Mouse (Mus musculus): ENCODE results near the gene Tmem135.

- no peak for TF ChIP-seq CTCF (IDR thresholded peaks at IDR 0.05)
- TF ChIP-seq EP300 (IDR thresholded peaks at IDR 0.05) = no peak
Measured at GRCm38 (mm10) chr7:89335316-89335715, 68.7 kb downstream of the Tmem135 start.
